Mouse (Mus musculus): ENCODE measurements around the gene Ctnna2. TPM values are rescaled to one million over a fixed set of nuclear protein-coding genes. Genes with fewer than 3 reads are reported as not detected.

Ctnna2 gene
- polyA plus RNA-seq, 1 experiment from 2014 or later, result 4.9 TPM

GRCm38 (mm10) chr6:77425746-77426145, 553.8 kb downstream of the Ctnna2 start:
- Histone ChIP-seq H3K9me3 (replicated peaks) (no peaks in the 10 kb centered on the region), H3K27ac (replicated peaks) (no peak overlapping the region)

GRCm38 (mm10) chr6:77424826-77425225, 554.7 kb downstream of the Ctnna2 start:
- Histone ChIP-seq H3K9me3 (replicated peaks) (no peaks in the 10 kb centered on the region), H3K4me3 (replicated peaks) (no peak overlapping the region), H3K9ac (no peak overlapping the region), H3K27ac (replicated peaks) (no peak overlapping the region), H3K4me1 (no peaks in the 10 kb centered on the region), H3K36me3 (no peaks in the 10 kb centered on the region), H3K27me3 (no peaks in the 10 kb centered on the region), H3K4me2 (replicated peaks) (no peak overlapping the region)
- 74% methylated on average over 4 of the region's 4 CpGs for WGBS
- ATAC-seq (ENCODE audit: insufficient number of reproducible peaks, low FRiP score, low TSS enrichment, low read depth), result no peak

More at GRCm38 (mm10) chr6:77425746-77426145, 553.8 kb downstream of the Ctnna2 start:
- Histone ChIP-seq H3K27me3 (no peaks in the 10 kb centered on the region), H3K4me1 (no peaks in the 10 kb centered on the region), H3K4me2 (replicated peaks) (no peak overlapping the region), H3K36me3 (no peaks in the 10 kb centered on the region), H3K4me3 (replicated peaks) (no peak overlapping the region), H3K9ac (no peak overlapping the region)
- ATAC-seq (ENCODE audit: insufficient number of reproducible peaks, low FRiP score, low TSS enrichment, low read depth), result no peak

GRCm38 (mm10) chr6:77421564-77422139, 557.8 kb downstream of the Ctnna2 start:
- WGBS, result 30% methylated on average over 3 of the region's 3 CpGs
- no peak for ATAC-seq (ENCODE audit: insufficient number of reproducible peaks, low FRiP score, low TSS enrichment, low read depth)
- Histone ChIP-seq H3K36me3 (no peaks in the 10 kb centered on the region), H3K4me1 (no peaks in the 10 kb centered on the region), H3K27me3 (no peaks in the 10 kb centered on the region), H3K9ac (no peak overlapping the region), H3K27ac (replicated peaks) (no peak overlapping the region), H3K4me3 (replicated peaks) (no peak overlapping the region), H3K9me3 (replicated peaks) (no peaks in the 10 kb centered on the region), H3K4me2 (replicated peaks) (no peak overlapping the region)

- H3K27me3 ChIP-seq, result no peaks in the 10 kb centered on the region
- no peak overlapping the region for H3K4me2 ChIP-seq (replicated peaks)
- no peaks in the 10 kb centered on the region for H3K36me3 ChIP-seq
- no peaks in the 10 kb centered on the region for H3K9me3 ChIP-seq (replicated peaks)
- no peak for ATAC-seq (ENCODE audit: insufficient number of reproducible peaks, low FRiP score, low TSS enrichment, low read depth)
- 43% methylated on average over 1 of the region's 1 CpGs for WGBS
- no peak overlapping the region for H3K27ac ChIP-seq (replicated peaks)
- H3K9ac ChIP-seq, result no peak overlapping the region
- H3K4me1 ChIP-seq, result no peaks in the 10 kb centered on the region
- H3K4me3 ChIP-seq (replicated peaks), result no peak overlapping the region
Observed at GRCm38 (mm10) chr6:77416999-77417398, 562.5 kb downstream of the Ctnna2 start.

GRCm38 (mm10) chr6:77413530-77413929, 566.0 kb downstream of the Ctnna2 start:
- Histone ChIP-seq H3K4me3 (replicated peaks) (no peak overlapping the region), H3K9me3 (replicated peaks) (no peaks in the 10 kb centered on the region), H3K27ac (replicated peaks) (no peak overlapping the region), H3K27me3 (no peaks in the 10 kb centered on the region), H3K4me2 (replicated peaks) (no peak overlapping the region), H3K36me3 (no peaks in the 10 kb centered on the region), H3K9ac (no peak overlapping the region), H3K4me1 (no peaks in the 10 kb centered on the region)
- no peak for ATAC-seq (ENCODE audit: insufficient number of reproducible peaks, low FRiP score, low TSS enrichment, low read depth)
- WGBS, result 87% methylated on average over 1 of the region's 1 CpGs

GRCm38 (mm10) chr6:77408481-77408880, 571.0 kb downstream of the Ctnna2 start:
- Histone ChIP-seq H3K27me3 (no peaks in the 10 kb centered on the region), H3K9ac (no peak overlapping the region), H3K4me3 (replicated peaks) (no peak overlapping the region), H3K4me1 (no peaks in the 10 kb centered on the region), H3K27ac (replicated peaks) (no peak overlapping the region), H3K4me2 (replicated peaks) (no peak overlapping the region), H3K36me3 (no peaks in the 10 kb centered on the region), H3K9me3 (replicated peaks) (no peaks in the 10 kb centered on the region)
- 65% methylated on average over 5 of the region's 5 CpGs for WGBS
- no peak for ATAC-seq (ENCODE audit: insufficient number of reproducible peaks, low FRiP score, low TSS enrichment, low read depth)

GRCm38 (mm10) chr6:77400751-77401150, 578.7 kb downstream of the Ctnna2 start:
- Histone ChIP-seq H3K4me2 (replicated peaks) (no peak overlapping the region), H3K9ac (no peak overlapping the region), H3K9me3 (replicated peaks) (no peaks in the 10 kb centered on the region), H3K4me1 (no peaks in the 10 kb centered on the region), H3K27me3 (no peaks in the 10 kb centered on the region), H3K27ac (replicated peaks) (no peak overlapping the region), H3K36me3 (no peaks in the 10 kb centered on the region), H3K4me3 (replicated peaks) (no peak overlapping the region)
- no peak for ATAC-seq (ENCODE audit: insufficient number of reproducible peaks, low FRiP score, low TSS enrichment, low read depth)
- WGBS, result 84% methylated on average over 6 of the region's 6 CpGs

- H3K9me3 ChIP-seq (replicated peaks), result no peaks in the 10 kb centered on the region
- H3K4me3 ChIP-seq (replicated peaks), result no peak overlapping the region
- H3K36me3 ChIP-seq, result no peaks in the 10 kb centered on the region
- no peak overlapping the region for H3K4me2 ChIP-seq (replicated peaks)
- H3K4me1 ChIP-seq, result no peaks in the 10 kb centered on the region
- 92% methylated on average over 1 of the region's 1 CpGs for WGBS
- H3K27ac ChIP-seq (replicated peaks), result no peak overlapping the region
- no peak for ATAC-seq (ENCODE audit: insufficient number of reproducible peaks, low FRiP score, low TSS enrichment, low read depth)
- H3K27me3 ChIP-seq, result no peaks in the 10 kb centered on the region
- no peak overlapping the region for H3K9ac ChIP-seq
Observed at GRCm38 (mm10) chr6:77391663-77392062, 587.8 kb downstream of the Ctnna2 start.

GRCm38 (mm10) chr6:77381309-77381708, 598.2 kb downstream of the Ctnna2 start:
- no peaks in the 10 kb centered on the region for H3K4me1 ChIP-seq
- no peaks in the 10 kb centered on the region for H3K9me3 ChIP-seq (replicated peaks)
- no peak overlapping the region for H3K4me2 ChIP-seq (replicated peaks)
- H3K9ac ChIP-seq, result no peak overlapping the region
- no peak for ATAC-seq (ENCODE audit: insufficient number of reproducible peaks, low FRiP score, low TSS enrichment, low read depth)
- H3K27me3 ChIP-seq, result no peaks in the 10 kb centered on the region
- H3K4me3 ChIP-seq (replicated peaks), result no peak overlapping the region
- H3K36me3 ChIP-seq, result no peaks in the 10 kb centered on the region
- H3K27ac ChIP-seq (replicated peaks), result no peak overlapping the region

- no peak overlapping the region for H3K27ac ChIP-seq (replicated peaks)
- H3K9me3 ChIP-seq (replicated peaks), result no peaks in the 10 kb centered on the region
- no peaks in the 10 kb centered on the region for H3K36me3 ChIP-seq
- H3K4me1 ChIP-seq, result no peaks in the 10 kb centered on the region
- no peak overlapping the region for H3K4me2 ChIP-seq (replicated peaks)
- no peaks in the 10 kb centered on the region for H3K27me3 ChIP-seq
- ATAC-seq (ENCODE audit: insufficient number of reproducible peaks, low FRiP score, low TSS enrichment, low read depth), result no peak
- no peak overlapping the region for H3K4me3 ChIP-seq (replicated peaks)
- 47% methylated on average over 5 of the region's 5 CpGs for WGBS
- no peak overlapping the region for H3K9ac ChIP-seq
Observed at GRCm38 (mm10) chr6:77373132-77373531, 606.4 kb downstream of the Ctnna2 start.

GRCm38 (mm10) chr6:77371147-77371546, 608.4 kb downstream of the Ctnna2 start:
- H3K27ac ChIP-seq (replicated peaks), result no peak overlapping the region
- no peaks in the 10 kb centered on the region for H3K4me1 ChIP-seq
- ATAC-seq (ENCODE audit: insufficient number of reproducible peaks, low FRiP score, low TSS enrichment, low read depth), result no peak
- H3K27me3 ChIP-seq, result no peaks in the 10 kb centered on the region
- no peaks in the 10 kb centered on the region for H3K9me3 ChIP-seq (replicated peaks)
- no peak overlapping the region for H3K4me3 ChIP-seq (replicated peaks)
- 93% methylated on average over 2 of the region's 2 CpGs for WGBS
- H3K4me2 ChIP-seq (replicated peaks), result no peak overlapping the region
- H3K36me3 ChIP-seq, result no peaks in the 10 kb centered on the region
- H3K9ac ChIP-seq, result no peak overlapping the region

- H3K9me3 ChIP-seq (replicated peaks), result no peaks in the 10 kb centered on the region
- H3K4me3 ChIP-seq (replicated peaks), result no peak overlapping the region
- 67% methylated on average over 6 of the region's 6 CpGs for WGBS
- H3K27me3 ChIP-seq, result no peaks in the 10 kb centered on the region
- H3K27ac ChIP-seq (replicated peaks), result no peak overlapping the region
- no peaks in the 10 kb centered on the region for H3K36me3 ChIP-seq
- ATAC-seq (ENCODE audit: insufficient number of reproducible peaks, low FRiP score, low TSS enrichment, low read depth), result no peak
- H3K9ac ChIP-seq, result no peak overlapping the region
- no peaks in the 10 kb centered on the region for H3K4me1 ChIP-seq
- H3K4me2 ChIP-seq (replicated peaks), result no peak overlapping the region
Observed at GRCm38 (mm10) chr6:77358471-77358837, 621.0 kb downstream of the Ctnna2 start.

All from embryonic facial prominence, embryonic 15.5 days (tissue).